Mouse (Mus musculus): Measurements from ENCODE around the gene B9d2. TPM values are rescaled to one million over a fixed set of nuclear protein-coding genes. Genes with fewer than 3 reads are reported as not detected.

Gene B9d2
- polyA plus RNA-seq, 1 experiment, result 40.7 TPM

- Histone ChIP-seq H3K4me2 (ENCODE audit: low read depth) (no peak overlapping the region), H3K27me3 (ENCODE audit: control insufficient read depth, insufficient read depth, insufficient read length) (peaks cover 4% of the 10 kb centered on the region), H3K79me2 (ENCODE audit: control insufficient read depth, insufficient read depth) (no peaks in the 10 kb centered on the region), H3ac (ENCODE audit: control insufficient read depth, insufficient read length) (no peak overlapping the region), H3K4me3 (no peak overlapping the region), H3K36me3 (ENCODE audit: control insufficient read depth, insufficient read depth) (no peaks in the 10 kb centered on the region)
- no peak for TF ChIP-seq E2F4 (IDR thresholded peaks at IDR 0.05; ENCODE audit: insufficient read depth)
- no peak for TF ChIP-seq MYOG (IDR thresholded peaks at IDR 0.05; ENCODE audit: control insufficient read depth in 1 of 3, insufficient read depth in 1 of 3, insufficient read length in 2 of 3, low read depth in 2 of 3)
- TF ChIP-seq USF1 (IDR thresholded peaks at IDR 0.05; ENCODE audit: low read depth), result no peak
- no peak for TF ChIP-seq POLR2AphosphoS2 (IDR thresholded peaks at IDR 0.05; ENCODE audit: insufficient read length, low read depth)
- no peak for TF ChIP-seq TCF12 (IDR thresholded peaks at IDR 0.05; ENCODE audit: insufficient read depth, poor library complexity, severe bottlenecking)
- TF ChIP-seq MYOD1 (IDR thresholded peaks at IDR 0.05; ENCODE audit: control insufficient read depth in 1 of 3, insufficient read length in 2 of 3, low read depth in 2 of 3), result no peak
- TF ChIP-seq SRF (IDR thresholded peaks at IDR 0.05; ENCODE audit: control insufficient read depth, insufficient read length, low read depth), result no peak
- TF ChIP-seq REST (IDR thresholded peaks at IDR 0.05; ENCODE audit: insufficient read depth, insufficient read length), result no peak
- TF ChIP-seq MAX (IDR thresholded peaks at IDR 0.05; ENCODE audit: low read depth), result no peak
- no peak for TF ChIP-seq POLR2A (IDR thresholded peaks at IDR 0.05; ENCODE audit: insufficient read length, low read depth)
- TF ChIP-seq CEBPB (IDR thresholded peaks at IDR 0.05; ENCODE audit: insufficient read depth, poor library complexity, severe bottlenecking), result no peak
- TF ChIP-seq TCF3 (IDR thresholded peaks at IDR 0.05; ENCODE audit: insufficient read length, low read depth), result no peak
These were observed 8.9 kb upstream of the B9d2 start for GRCm38 (mm10) chr7:25671686-25672085.

GRCm38 (mm10) chr7:25672442-25672841 lies 8.1 kb upstream of the B9d2 start:
- no peaks in the 10 kb centered on the region for H3K79me2 ChIP-seq (ENCODE audit: control insufficient read depth, insufficient read depth)
- no peak for TF ChIP-seq CEBPB (IDR thresholded peaks at IDR 0.05; ENCODE audit: insufficient read depth, poor library complexity, severe bottlenecking)
- no peak for TF ChIP-seq TCF3 (IDR thresholded peaks at IDR 0.05; ENCODE audit: insufficient read length, low read depth)
- TF ChIP-seq E2F4 (IDR thresholded peaks at IDR 0.05; ENCODE audit: insufficient read depth), result no peak
- no peak for TF ChIP-seq REST (IDR thresholded peaks at IDR 0.05; ENCODE audit: insufficient read depth, insufficient read length)
- no peak for TF ChIP-seq POLR2AphosphoS2 (IDR thresholded peaks at IDR 0.05; ENCODE audit: insufficient read length, low read depth)
- TF ChIP-seq MAX (IDR thresholded peaks at IDR 0.05; ENCODE audit: low read depth), result no peak
- no peak for TF ChIP-seq POLR2A (IDR thresholded peaks at IDR 0.05; ENCODE audit: insufficient read length, low read depth)
- TF ChIP-seq TCF12 (IDR thresholded peaks at IDR 0.05; ENCODE audit: insufficient read depth, poor library complexity, severe bottlenecking), result no peak
- no peak for TF ChIP-seq MYOD1 (IDR thresholded peaks at IDR 0.05; ENCODE audit: control insufficient read depth in 1 of 3, insufficient read length in 2 of 3, low read depth in 2 of 3)
- TF ChIP-seq USF1 (IDR thresholded peaks at IDR 0.05; ENCODE audit: low read depth), result no peak
- TF ChIP-seq SRF (IDR thresholded peaks at IDR 0.05; ENCODE audit: control insufficient read depth, insufficient read length, low read depth), result no peak
- TF ChIP-seq MYOG (IDR thresholded peaks at IDR 0.05; ENCODE audit: control insufficient read depth in 1 of 3, insufficient read depth in 1 of 3, insufficient read length in 2 of 3, low read depth in 2 of 3), result no peak
- no peak overlapping the region for H3ac ChIP-seq (ENCODE audit: control insufficient read depth, insufficient read length)
- H3K27me3 ChIP-seq (ENCODE audit: control insufficient read depth, insufficient read depth, insufficient read length), result peaks cover 4% of the 10 kb centered on the region
- H3K36me3 ChIP-seq (ENCODE audit: control insufficient read depth, insufficient read depth), result no peaks in the 10 kb centered on the region
- H3K4me3 ChIP-seq, result no peak overlapping the region
- H3K4me2 ChIP-seq (ENCODE audit: low read depth), result no peak overlapping the region

- no peaks in the 10 kb centered on the region for H3K79me2 ChIP-seq (ENCODE audit: control insufficient read depth, insufficient read depth)
- TF ChIP-seq POLR2AphosphoS2 (IDR thresholded peaks at IDR 0.05; ENCODE audit: insufficient read length, low read depth), result peak; percentile 8
- TF ChIP-seq MAX (IDR thresholded peaks at IDR 0.05; ENCODE audit: low read depth), result no peak
- TF ChIP-seq CEBPB (IDR thresholded peaks at IDR 0.05; ENCODE audit: insufficient read depth, poor library complexity, severe bottlenecking), result no peak
- TF ChIP-seq USF1 (IDR thresholded peaks at IDR 0.05; ENCODE audit: low read depth), result no peak
- H3K27me3 ChIP-seq (ENCODE audit: control insufficient read depth, insufficient read depth, insufficient read length), result peaks cover 4% of the 10 kb centered on the region
- no peak overlapping the region for H3ac ChIP-seq (ENCODE audit: control insufficient read depth, insufficient read length)
- H3K36me3 ChIP-seq (ENCODE audit: control insufficient read depth, insufficient read depth), result no peaks in the 10 kb centered on the region
- no peak overlapping the region for H3K4me2 ChIP-seq (ENCODE audit: low read depth)
- H3K4me3 ChIP-seq, result no peak overlapping the region
These were observed 6.3 kb upstream of the B9d2 start for GRCm38 (mm10) chr7:25674297-25674696.

GRCm38 (mm10) chr7:25674719-25675300 lies 5.8 kb upstream of the B9d2 start, which contains the start of gene Tmem91:
Gene Tmem91 (minus strand): TSS chr7:25675166.
- H3K27me3 ChIP-seq (ENCODE audit: control insufficient read depth, insufficient read depth, insufficient read length), result peaks cover 4% of the 10 kb centered on the region
- H3K4me3 ChIP-seq, result no peak within 1 kb of the TSS
- H3K36me3 ChIP-seq (ENCODE audit: control insufficient read depth, insufficient read depth), result no peaks in the 10 kb centered on the region
- no peak for TF ChIP-seq REST (IDR thresholded peaks at IDR 0.05; ENCODE audit: insufficient read depth, insufficient read length)
- TF ChIP-seq TCF12 (IDR thresholded peaks at IDR 0.05; ENCODE audit: insufficient read depth, poor library complexity, severe bottlenecking), result no peak
- no peak for TF ChIP-seq MAX (IDR thresholded peaks at IDR 0.05; ENCODE audit: low read depth)
- TF ChIP-seq MYOG (IDR thresholded peaks at IDR 0.05; ENCODE audit: control insufficient read depth in 1 of 3, insufficient read depth in 1 of 3, insufficient read length in 2 of 3, low read depth in 2 of 3), result no peak
- TF ChIP-seq SRF (IDR thresholded peaks at IDR 0.05; ENCODE audit: control insufficient read depth, insufficient read length, low read depth), result no peak
- TF ChIP-seq E2F4 (IDR thresholded peaks at IDR 0.05; ENCODE audit: insufficient read depth), result no peak
- no peak for TF ChIP-seq USF1 (IDR thresholded peaks at IDR 0.05; ENCODE audit: low read depth)
- TF ChIP-seq CEBPB (IDR thresholded peaks at IDR 0.05; ENCODE audit: insufficient read depth, poor library complexity, severe bottlenecking), result no peak
- no peak for TF ChIP-seq TCF3 (IDR thresholded peaks at IDR 0.05; ENCODE audit: insufficient read length, low read depth)
- no peak for TF ChIP-seq POLR2AphosphoS2 (IDR thresholded peaks at IDR 0.05; ENCODE audit: insufficient read length, low read depth)
- no peak for TF ChIP-seq MYOD1 (IDR thresholded peaks at IDR 0.05; ENCODE audit: control insufficient read depth in 1 of 3, insufficient read length in 2 of 3, low read depth in 2 of 3)
- no peak for TF ChIP-seq POLR2A (IDR thresholded peaks at IDR 0.05; ENCODE audit: insufficient read length, low read depth)
- no peaks in the 10 kb centered on the region for H3K79me2 ChIP-seq (ENCODE audit: control insufficient read depth, insufficient read depth)
- H3ac ChIP-seq (ENCODE audit: control insufficient read depth, insufficient read length), result no peak within 1 kb of the TSS
- H3K4me2 ChIP-seq (ENCODE audit: low read depth), result no peak within 1 kb of the TSS
